Mouse (Mus musculus) embryonic facial prominence, embryonic 10.5 days (tissue): ENCODE results near the gene Lta. TPM values are rescaled to one million over a fixed set of nuclear protein-coding genes. Genes with fewer than 3 reads are reported as not detected.

Experiments used
- DNase-seq: peaks from one replicate; pipeline ENCODE4 v3.0.0-alpha.2; 2017; ENCODE audit warnings: low spot score
- H3K27ac ChIP-seq: fragments of 300-500 bp; sonication (generic); replicated peaks from 2 replicates; pipeline ENCODE4 v1.5.1; 2016; ENCODE audit warnings: mild to moderate bottlenecking
- H3K27me3 ChIP-seq: fragments of 300-500 bp; sonication (generic); replicated peaks from 2 replicates; pipeline ENCODE4 v1.6.1; 2016; ENCODE audit warnings: low read depth, mild to moderate bottlenecking; ENCODE audit not compliant: poor library complexity, severe bottlenecking
- H3K36me3 ChIP-seq: fragments of 300-500 bp; sonication (generic); replicated peaks from 2 replicates; pipeline ENCODE4 v1.6.1; 2016; ENCODE audit warnings: mild to moderate bottlenecking, moderate library complexity
- H3K4me1 ChIP-seq: fragments of 300-500 bp; sonication (generic); 2 replicates; pipeline ENCODE4 v1.6.1; 2016
- H3K4me3 ChIP-seq: fragments of 300-500 bp; sonication (generic); 2 replicates; pipeline ENCODE4 v1.5.1; 2016; ENCODE audit warnings: mild to moderate bottlenecking, moderate library complexity
- H3K9me3 ChIP-seq: fragments of 300-500 bp; sonication (generic); 2 replicates; pipeline ENCODE4 v1.6.1; 2016; ENCODE audit warnings: mild to moderate bottlenecking
- WGBS: fragments of 180-500 bp; shearing (Covaris S2); methylation state at CpG from one replicate; pipeline ENCODE4 v1.1.7; 2016; 5-methylcytosine and 5-hydroxymethylcytosine counted together
- polyA plus RNA-seq: library from polyadenylated mRNA; unstranded; fragments of >200 nt; fragmentation: Nextera tagmentation; extraction: Ambion mirVana; gene quantifications from 2 replicates; pipeline ENCODE4 v1.2.1, GENCODE M21; 2016

The Lta gene
- polyA plus RNA-seq, 1 experiment from 2014 or later: not detected

DNA sequence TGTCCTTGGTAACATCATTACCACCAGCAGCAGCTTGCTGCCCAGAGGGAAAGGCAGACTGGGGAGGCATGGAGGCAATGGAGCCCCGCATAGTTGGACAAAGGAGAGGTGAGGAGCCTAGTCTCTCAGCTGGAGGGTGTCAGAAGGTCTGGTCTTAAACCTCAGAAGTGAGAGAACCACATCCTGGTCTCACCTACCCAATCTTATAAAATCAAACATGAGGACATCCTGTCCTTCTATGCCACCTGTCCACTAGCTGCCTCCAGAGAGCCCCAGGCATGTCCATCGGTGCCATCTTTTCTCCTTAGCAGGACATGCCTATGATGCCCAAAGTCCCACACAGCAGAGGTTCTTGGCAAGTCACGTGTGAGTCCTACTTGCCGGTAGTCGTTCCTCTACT lies 25.1 kb downstream of the Lta start:
- H3K9me3 ChIP-seq: no peaks in the 10 kb centered on the region
- H3K27me3 ChIP-seq: no peaks in the 10 kb centered on the region
- H3K4me3 ChIP-seq: no peak overlapping the region
- no peak overlapping the region for H3K27ac ChIP-seq
- DNase-seq: no peak
- H3K4me1 ChIP-seq: 0 out of 2 replicates have a peak, but pooled peaks cover 6% of the 10 kb centered on the region
- WGBS: 89% methylated on average over 5 of the region's 5 CpGs
- no peaks in the 10 kb centered on the region for H3K36me3 ChIP-seq

GRCm38 (mm10) chr17:35178528-35178927 lies 26.6 kb downstream of the Lta start:
- H3K4me3 ChIP-seq: no peak overlapping the region
- WGBS: 9% methylated on average over 5 of the region's 5 CpGs
- no peaks in the 10 kb centered on the region for H3K9me3 ChIP-seq
- H3K27ac ChIP-seq: no peak overlapping the region
- H3K4me1 ChIP-seq: no peaks in the 10 kb centered on the region
- no peaks in the 10 kb centered on the region for H3K36me3 ChIP-seq
- DNase-seq: peak; percentile 80
- H3K27me3 ChIP-seq: no peaks in the 10 kb centered on the region

GRCm38 (mm10) chr17:35175968-35176367 lies 29.2 kb downstream of the Lta start, which contains the start of gene Aif1:
Aif1 (minus strand) TSS chr17:35176068.
- no peak for DNase-seq
- no peaks in the 10 kb centered on the region for H3K36me3 ChIP-seq
- no peaks in the 10 kb centered on the region for H3K4me1 ChIP-seq
- 53% methylated on average over 2 of the region's 2 CpGs for WGBS
- H3K27me3 ChIP-seq: no peaks in the 10 kb centered on the region
- H3K4me3 ChIP-seq: 0 out of 2 replicates have a peak within 1 kb of the TSS, but pooled peaks have one; percentile 16
- no peak within 1 kb of the TSS for H3K27ac ChIP-seq
- no peaks in the 10 kb centered on the region for H3K9me3 ChIP-seq

DNA sequence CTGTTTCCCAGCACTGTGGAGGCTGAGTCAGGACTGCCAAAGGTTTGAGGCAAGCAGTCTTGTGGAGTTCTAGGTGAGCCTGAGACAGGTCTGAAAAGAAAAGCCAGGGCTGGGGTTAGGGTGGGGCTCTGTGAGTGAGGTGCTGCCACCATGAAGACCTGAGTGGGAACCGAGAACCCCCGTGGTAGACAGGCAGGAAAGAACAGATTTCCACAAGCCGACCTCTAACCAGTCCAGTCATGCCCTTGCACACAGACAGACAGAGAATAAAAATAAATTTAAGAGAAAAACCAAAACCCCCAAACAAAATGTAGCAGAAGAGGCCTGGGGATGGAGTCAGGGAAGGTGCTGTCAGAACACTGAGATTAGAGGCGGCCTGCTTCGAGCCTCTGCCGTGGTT lies 29.8 kb downstream of the Lta start:
- no peaks in the 10 kb centered on the region for H3K9me3 ChIP-seq
- DNase-seq: no peak
- WGBS: 79% methylated on average over 6 of the region's 6 CpGs

GRCm38 (mm10) chr17:35174201-35174977 lies 30.8 kb downstream of the Lta start:
- no peaks in the 10 kb centered on the region for H3K27me3 ChIP-seq
- H3K4me1 ChIP-seq: no peaks in the 10 kb centered on the region
- WGBS: 67% methylated on average over 8 of the region's 8 CpGs
- H3K36me3 ChIP-seq: no peaks in the 10 kb centered on the region
- H3K4me3 ChIP-seq: no peak overlapping the region
- no peaks in the 10 kb centered on the region for H3K9me3 ChIP-seq
- DNase-seq: no peak
- H3K27ac ChIP-seq: no peak overlapping the region

More for the DNA sequence above, 29.8 kb downstream of the Lta start:
- no peaks in the 10 kb centered on the region for H3K27me3 ChIP-seq
- 0 out of 2 replicates have a peak overlapping the region, but pooled peaks have one; percentile 16 for H3K4me3 ChIP-seq
- no peak overlapping the region for H3K27ac ChIP-seq
- no peaks in the 10 kb centered on the region for H3K36me3 ChIP-seq
- no peaks in the 10 kb centered on the region for H3K4me1 ChIP-seq

GRCm38 (mm10) chr17:35173329-35173728 lies 31.8 kb downstream of the Lta start:
- H3K4me1 ChIP-seq: peaks cover 3% of the 10 kb centered on the region; the same call in 1 of the 2 replicates
- DNase-seq: no peak
- H3K27me3 ChIP-seq: no peaks in the 10 kb centered on the region
- H3K36me3 ChIP-seq: no peaks in the 10 kb centered on the region
- WGBS: 85% methylated on average over 3 of the region's 3 CpGs
- H3K27ac ChIP-seq: no peak overlapping the region; the same call in 1 of the 2 replicates
- no peaks in the 10 kb centered on the region for H3K9me3 ChIP-seq
- no peak overlapping the region for H3K4me3 ChIP-seq

DNA sequence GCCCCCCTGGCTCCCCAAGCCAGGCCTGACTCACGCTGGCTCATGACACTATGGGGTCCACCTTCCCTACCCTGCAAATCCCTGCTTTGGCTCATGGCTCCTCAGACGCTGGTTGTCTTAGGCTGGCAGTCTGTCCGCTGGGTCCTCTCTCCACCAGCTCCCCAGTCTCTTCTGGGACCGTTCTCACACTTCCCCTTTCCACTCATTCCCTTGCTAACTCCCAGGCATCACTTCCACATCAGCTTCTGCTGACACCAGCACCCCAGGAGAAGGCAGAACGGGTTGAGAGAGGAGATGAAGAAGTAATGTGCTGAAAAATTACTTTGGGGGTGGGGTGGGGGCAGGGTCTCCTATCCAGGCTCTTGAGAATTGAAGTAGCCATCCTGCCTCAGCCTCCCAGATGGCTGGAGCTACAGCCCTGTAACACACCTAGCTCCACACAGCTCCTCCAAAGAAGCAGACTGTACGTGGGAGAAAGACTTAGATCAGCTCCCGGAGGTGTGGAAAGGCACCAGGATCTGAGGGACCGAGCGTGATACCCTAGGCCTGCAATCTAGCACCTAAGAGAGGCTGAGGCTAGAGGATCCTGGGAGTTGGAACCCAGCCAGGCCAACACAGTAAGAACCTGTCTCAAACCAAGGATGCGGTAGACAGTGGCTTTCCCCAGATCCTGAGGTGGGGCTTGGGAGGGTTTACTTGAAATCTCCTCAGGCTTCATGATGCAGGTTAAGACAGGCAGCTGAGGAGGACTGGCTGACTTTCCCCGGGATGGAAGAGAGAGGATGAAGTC lies 32.5 kb downstream of the Lta start:
- H3K9me3 ChIP-seq: no peaks in the 10 kb centered on the region
- H3K4me1 ChIP-seq: peaks cover 3% of the 10 kb centered on the region; the same call in 1 of the 2 replicates
- no peaks in the 10 kb centered on the region for H3K36me3 ChIP-seq
- no peaks in the 10 kb centered on the region for H3K27me3 ChIP-seq
- no peak overlapping the region for H3K27ac ChIP-seq
- no peak for DNase-seq
- 0 out of 2 replicates have a peak overlapping the region, but pooled peaks have one; percentile 13 for H3K4me3 ChIP-seq
- WGBS: 77% methylated on average over 11 of the region's 11 CpGs

GRCm38 (mm10) chr17:35168541-35169207 lies 36.5 kb downstream of the Lta start:
- no peaks in the 10 kb centered on the region for H3K36me3 ChIP-seq
- 23% methylated on average over 4 of the region's 4 CpGs for WGBS

GRCm38 (mm10) chr17:35167794-35168193 lies 37.4 kb downstream of the Lta start:
- Histone ChIP-seq H3K4me3 (no peak overlapping the region), H3K36me3 (peaks cover 2% of the 10 kb centered on the region), H3K27me3 (no peaks in the 10 kb centered on the region), H3K9me3 (no peaks in the 10 kb centered on the region), H3K4me1 (peaks cover 20% of the 10 kb centered on the region), H3K27ac (no peak overlapping the region)
- WGBS: 87% methylated on average over 7 of the region's 7 CpGs
- no peak for DNase-seq

More at GRCm38 (mm10) chr17:35168541-35169207, 36.5 kb downstream of the Lta start:
- Histone ChIP-seq H3K4me3 (no peak overlapping the region), H3K4me1 (peaks cover 12% of the 10 kb centered on the region), H3K27ac (no peak overlapping the region), H3K9me3 (no peaks in the 10 kb centered on the region), H3K27me3 (no peaks in the 10 kb centered on the region)
- DNase-seq: no peak

DNA sequence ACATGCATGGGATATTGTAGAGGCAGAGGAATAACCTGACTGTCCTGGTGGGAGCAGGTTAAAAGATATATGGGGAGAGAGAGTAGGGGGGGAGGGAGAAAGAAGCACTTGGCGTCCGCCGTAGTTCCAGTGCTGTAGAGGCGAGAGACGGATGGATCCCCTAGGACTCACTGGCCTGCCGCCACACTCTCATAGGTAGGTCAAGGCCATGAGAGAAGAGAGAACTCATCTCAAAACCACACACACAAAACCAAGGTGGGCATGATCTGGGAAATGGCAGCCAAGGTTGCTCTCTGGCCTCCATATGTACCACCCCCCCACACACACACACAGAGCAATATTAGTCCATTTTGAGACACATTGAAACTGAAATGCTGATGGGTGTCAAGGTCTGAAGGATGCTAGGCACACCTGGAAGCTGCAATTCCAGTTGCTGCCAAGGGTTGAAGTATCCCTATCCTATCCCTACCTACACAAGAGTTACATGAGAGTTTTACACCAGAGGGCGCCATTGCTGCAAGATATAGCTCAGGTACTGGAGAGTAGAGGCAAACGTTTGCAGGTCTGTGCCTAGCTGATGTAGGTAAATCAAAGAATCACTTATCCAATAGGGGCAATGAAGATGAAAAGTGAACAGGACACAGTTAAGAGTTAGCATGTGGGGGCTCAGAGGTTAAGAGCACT lies 38.7 kb downstream of the Lta start:
- WGBS: 74% methylated on average over 8 of the region's 8 CpGs
- H3K4me3 ChIP-seq: peak overlapping the region; percentile 99
- peak overlapping the region; percentile 99 for H3K27ac ChIP-seq
- DNase-seq: peak; percentile 54
- H3K9me3 ChIP-seq: no peaks in the 10 kb centered on the region
- peaks cover 33% of the 10 kb centered on the region for H3K4me1 ChIP-seq
- peaks cover 15% of the 10 kb centered on the region for H3K36me3 ChIP-seq
- no peaks in the 10 kb centered on the region for H3K27me3 ChIP-seq

DNA sequence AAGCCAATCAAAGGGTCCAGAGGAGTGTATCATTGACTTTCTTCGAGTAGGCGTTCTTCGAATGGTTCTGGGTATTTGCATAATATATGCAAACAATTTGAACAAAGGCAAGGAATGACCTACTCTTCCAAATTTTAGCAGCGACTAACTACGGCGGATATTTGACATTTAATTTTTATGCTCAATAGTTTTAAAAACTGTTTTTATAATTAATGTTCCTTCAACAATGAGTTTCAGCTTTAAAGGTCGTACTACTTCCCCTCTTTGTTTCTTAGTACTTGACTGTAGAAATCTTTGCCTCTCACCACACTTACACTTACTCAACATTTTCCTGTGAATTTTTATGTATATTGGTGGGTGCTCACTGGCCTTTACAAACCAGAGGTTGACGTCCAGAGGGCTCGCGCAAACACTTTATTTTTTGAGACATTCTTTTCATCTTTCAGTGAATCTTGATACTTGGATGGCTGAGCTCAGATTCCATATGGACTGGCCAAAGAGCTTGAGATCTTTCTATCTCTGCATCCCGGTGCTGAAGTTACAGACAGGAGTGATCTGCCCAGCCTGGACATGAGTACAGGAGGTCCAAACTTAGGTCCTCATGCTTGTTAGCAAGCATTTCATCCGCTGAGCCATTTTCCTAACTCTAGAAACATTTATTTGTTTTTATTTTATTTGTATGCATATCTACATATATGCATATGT lies 39.5 kb downstream of the Lta start:
- no peaks in the 10 kb centered on the region for H3K9me3 ChIP-seq
- no peak for DNase-seq
- no peaks in the 10 kb centered on the region for H3K27me3 ChIP-seq
- H3K4me1 ChIP-seq: peaks cover 34% of the 10 kb centered on the region
- 27% methylated on average over 12 of the region's 12 CpGs for WGBS
- peak overlapping the region; percentile 99 for H3K4me3 ChIP-seq
- peak overlapping the region; percentile 99 for H3K27ac ChIP-seq
- peaks cover 24% of the 10 kb centered on the region for H3K36me3 ChIP-seq
